Mouse (Mus musculus): ENCODE measurements at regions not wholly inside any gene's neighbourhood (a gene's known extent, or its start where the extent isn't known, plus 50 kb on each side); places are given as distances from the start of the nearest gene placed in this dataset.

DNA sequence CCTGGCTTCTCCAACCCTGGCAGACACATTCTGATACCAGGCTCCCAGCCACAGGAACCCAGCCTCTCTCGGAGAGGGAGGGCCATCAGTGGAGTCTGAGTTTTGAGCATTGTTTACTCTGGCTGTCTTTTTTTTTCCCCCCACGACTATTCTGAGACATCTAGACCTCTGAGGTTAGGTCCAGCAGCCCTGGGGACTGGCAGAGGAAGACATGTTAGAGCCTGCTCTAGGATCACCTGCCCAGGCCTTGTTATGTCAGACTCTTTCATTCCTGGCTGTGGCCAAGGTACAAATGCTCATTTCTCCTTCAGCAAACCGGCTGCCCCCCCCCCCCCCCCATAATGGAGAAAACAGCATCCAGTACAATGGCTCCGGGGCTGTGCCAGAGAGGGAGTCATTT lies 291.4 kb downstream of the CK137956 start:
- 28% methylated on average over 4 of the region's 4 CpGs for WGBS
- Histone ChIP-seq H3K27ac (ENCODE audit: insufficient read depth, low read depth, low read length) (no peak overlapping the region), H3K27me3 (ENCODE audit: control insufficient read depth, insufficient read depth, low read length) (no peaks in the 10 kb centered on the region), H3K36me3 (ENCODE audit: control insufficient read depth, insufficient read depth, low read length) (no peaks in the 10 kb centered on the region), H3K4me1 (ENCODE audit: control insufficient read depth, insufficient read depth, insufficient read length, low read length) (no peaks in the 10 kb centered on the region), H3K4me3 (ENCODE audit: low read depth, low read length) (no peak overlapping the region)
- TF ChIP-seq CTCF (IDR thresholded peaks at IDR 0.05; ENCODE audit: extremely low read depth, insufficient read length, insufficient replicate concordance, low read depth, low read length) (no peak), POLR2A (IDR thresholded peaks at IDR 0.05; ENCODE audit: low read depth, low read length) (no peak)

GRCm38 (mm10) chr4:127678437-127678836 lies 292.3 kb downstream of the CK137956 start:
- WGBS: 52% methylated on average over 5 of the region's 5 CpGs
- H3K27ac ChIP-seq (ENCODE audit: insufficient read depth, low read depth, low read length): no peak overlapping the region
- TF ChIP-seq CTCF (IDR thresholded peaks at IDR 0.05; ENCODE audit: extremely low read depth, insufficient read length, insufficient replicate concordance, low read depth, low read length) (no peak), POLR2A (IDR thresholded peaks at IDR 0.05; ENCODE audit: low read depth, low read length) (no peak)
- H3K4me3 ChIP-seq (ENCODE audit: low read depth, low read length): no peak overlapping the region
- no peaks in the 10 kb centered on the region for H3K27me3 ChIP-seq (ENCODE audit: control insufficient read depth, insufficient read depth, low read length)
- H3K4me1 ChIP-seq (ENCODE audit: control insufficient read depth, insufficient read depth, insufficient read length, low read length): no peaks in the 10 kb centered on the region
- H3K36me3 ChIP-seq (ENCODE audit: control insufficient read depth, insufficient read depth, low read length): no peaks in the 10 kb centered on the region

GRCm38 (mm10) chr4:127675745-127676315 lies 294.9 kb downstream of the CK137956 start:
- Histone ChIP-seq H3K4me3 (ENCODE audit: low read depth, low read length) (no peak overlapping the region), H3K27ac (ENCODE audit: insufficient read depth, low read depth, low read length) (no peak overlapping the region), H3K4me1 (ENCODE audit: control insufficient read depth, insufficient read depth, insufficient read length, low read length) (no peaks in the 10 kb centered on the region), H3K27me3 (ENCODE audit: control insufficient read depth, insufficient read depth, low read length) (no peaks in the 10 kb centered on the region), H3K36me3 (ENCODE audit: control insufficient read depth, insufficient read depth, low read length) (no peaks in the 10 kb centered on the region)
- 47% methylated on average over 16 of the region's 16 CpGs for WGBS
- no peak for TF ChIP-seq CTCF (IDR thresholded peaks at IDR 0.05; ENCODE audit: extremely low read depth, insufficient read length, insufficient replicate concordance, low read depth, low read length)
- no peak for TF ChIP-seq POLR2A (IDR thresholded peaks at IDR 0.05; ENCODE audit: low read depth, low read length)

- WGBS: 94% methylated on average over 1 of the region's 1 CpGs
- H3K4me3 ChIP-seq (ENCODE audit: low read depth, low read length): no peak overlapping the region
- H3K36me3 ChIP-seq (ENCODE audit: control insufficient read depth, insufficient read depth, low read length): no peaks in the 10 kb centered on the region
- no peak for TF ChIP-seq CTCF (IDR thresholded peaks at IDR 0.05; ENCODE audit: extremely low read depth, insufficient read length, insufficient replicate concordance, low read depth, low read length)
- TF ChIP-seq POLR2A (IDR thresholded peaks at IDR 0.05; ENCODE audit: low read depth, low read length): no peak
- no peak overlapping the region for H3K27ac ChIP-seq (ENCODE audit: insufficient read depth, low read depth, low read length)
- H3K27me3 ChIP-seq (ENCODE audit: control insufficient read depth, insufficient read depth, low read length): no peaks in the 10 kb centered on the region
- H3K4me1 ChIP-seq (ENCODE audit: control insufficient read depth, insufficient read depth, insufficient read length, low read length): no peaks in the 10 kb centered on the region
Observed at GRCm38 (mm10) chr4:127659950-127660349, 302.0 kb upstream of the Gjb5 start.

DNA sequence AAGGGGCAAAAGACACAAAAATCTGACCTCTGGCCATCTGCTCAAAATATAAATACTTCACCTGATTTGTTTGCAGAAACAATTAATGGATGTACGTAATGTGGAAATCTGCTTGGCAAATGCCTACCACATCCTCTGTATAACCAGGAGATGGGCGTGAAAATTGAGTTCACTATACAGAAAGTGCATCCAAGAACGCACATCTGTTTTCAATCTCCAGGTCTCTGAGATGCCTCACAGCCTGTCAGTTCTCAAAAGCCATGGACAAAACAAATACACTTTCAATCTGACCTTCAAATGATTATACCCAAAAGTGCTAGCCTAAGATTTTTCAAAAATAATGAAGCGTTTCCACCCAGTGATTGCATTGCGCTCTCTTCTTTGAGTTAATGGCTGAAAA lies 293.6 kb upstream of the Gjb5 start:
- no peaks in the 10 kb centered on the region for H3K4me1 ChIP-seq (ENCODE audit: control insufficient read depth, insufficient read depth, insufficient read length, low read length)
- H3K4me3 ChIP-seq (ENCODE audit: low read depth, low read length): no peak overlapping the region
- WGBS: 82% methylated on average over 5 of the region's 5 CpGs
- no peaks in the 10 kb centered on the region for H3K27me3 ChIP-seq (ENCODE audit: control insufficient read depth, insufficient read depth, low read length)
- TF ChIP-seq POLR2A (IDR thresholded peaks at IDR 0.05; ENCODE audit: low read depth, low read length) (no peak), CTCF (IDR thresholded peaks at IDR 0.05; ENCODE audit: extremely low read depth, insufficient read length, insufficient replicate concordance, low read depth, low read length) (no peak)
- H3K36me3 ChIP-seq (ENCODE audit: control insufficient read depth, insufficient read depth, low read length): no peaks in the 10 kb centered on the region
- no peak overlapping the region for H3K27ac ChIP-seq (ENCODE audit: insufficient read depth, low read depth, low read length)

DNA sequence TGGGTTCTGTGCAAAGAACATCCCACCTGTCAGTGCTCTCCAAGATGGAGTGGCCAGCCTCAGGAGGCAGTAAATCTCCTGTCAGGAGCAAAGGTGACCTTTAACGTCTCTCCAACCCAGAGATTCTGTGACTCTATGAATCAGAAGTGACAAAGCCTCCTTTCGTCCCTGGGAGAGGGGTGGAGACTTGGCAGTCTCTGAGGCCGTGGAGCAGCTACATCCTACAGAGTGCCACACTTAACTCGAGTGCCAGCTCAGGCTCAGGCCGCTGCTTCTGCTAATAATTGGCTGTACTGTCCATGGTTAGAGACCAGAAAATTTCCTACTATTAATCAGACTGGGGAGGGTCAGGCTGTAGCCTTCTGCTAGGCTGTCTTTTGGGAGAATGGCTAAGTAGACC lies 290.0 kb upstream of the Gjb5 start:
- H3K4me3 ChIP-seq (ENCODE audit: low read depth, low read length): no peak overlapping the region
- H3K27me3 ChIP-seq (ENCODE audit: control insufficient read depth, insufficient read depth, low read length): no peaks in the 10 kb centered on the region
- WGBS: 60% methylated on average over 5 of the region's 5 CpGs
- no peaks in the 10 kb centered on the region for H3K4me1 ChIP-seq (ENCODE audit: control insufficient read depth, insufficient read depth, insufficient read length, low read length)
- no peak overlapping the region for H3K27ac ChIP-seq (ENCODE audit: insufficient read depth, low read depth, low read length)
- no peaks in the 10 kb centered on the region for H3K36me3 ChIP-seq (ENCODE audit: control insufficient read depth, insufficient read depth, low read length)
- TF ChIP-seq POLR2A (IDR thresholded peaks at IDR 0.05; ENCODE audit: low read depth, low read length): no peak
- no peak for TF ChIP-seq CTCF (IDR thresholded peaks at IDR 0.05; ENCODE audit: extremely low read depth, insufficient read length, insufficient replicate concordance, low read depth, low read length)

DNA sequence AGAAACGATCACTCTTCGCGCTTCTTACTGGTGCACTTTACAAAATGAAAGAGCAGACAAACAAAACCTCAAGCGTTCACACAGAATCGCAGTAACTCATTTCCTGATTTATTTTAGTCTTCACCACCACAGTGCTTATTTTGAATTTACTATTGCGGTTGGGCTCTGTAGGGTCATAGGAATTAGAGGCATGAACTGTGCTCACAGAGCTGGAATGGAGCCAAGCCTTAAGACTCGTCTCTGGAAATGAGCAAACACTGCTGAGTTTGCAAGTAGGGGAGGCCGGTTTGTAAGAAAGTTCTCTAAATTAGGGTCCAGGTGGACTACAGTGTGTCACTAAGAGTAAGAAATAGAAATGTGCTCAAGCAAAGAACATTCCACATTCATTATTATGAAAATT lies 289.2 kb upstream of the Gjb5 start:
- no peak overlapping the region for H3K4me3 ChIP-seq (ENCODE audit: low read depth, low read length)
- H3K36me3 ChIP-seq (ENCODE audit: control insufficient read depth, insufficient read depth, low read length): no peaks in the 10 kb centered on the region
- H3K4me1 ChIP-seq (ENCODE audit: control insufficient read depth, insufficient read depth, insufficient read length, low read length): no peaks in the 10 kb centered on the region
- H3K27ac ChIP-seq (ENCODE audit: insufficient read depth, low read depth, low read length): no peak overlapping the region
- H3K27me3 ChIP-seq (ENCODE audit: control insufficient read depth, insufficient read depth, low read length): no peaks in the 10 kb centered on the region
- 62% methylated on average over 8 of the region's 8 CpGs for WGBS
- no peak for TF ChIP-seq CTCF (IDR thresholded peaks at IDR 0.05; ENCODE audit: extremely low read depth, insufficient read length, insufficient replicate concordance, low read depth, low read length)
- no peak for TF ChIP-seq POLR2A (IDR thresholded peaks at IDR 0.05; ENCODE audit: low read depth, low read length)

All from small intestine, adult 2 months (tissue).